Mouse (Mus musculus) CD8-positive naive resting alpha-beta T cell, adult 2 months (primary cell): ENCODE data around the gene Tnfrsf1a.

ENCODE experiments used
- DNase-seq, 2 experiments: peaks; one replicate each; pipeline ENCODE4 v3.0.0; 2022; ENCODE audit warnings: low read depth in 2 of 2, low spot score in 2 of 2

The Tnfrsf1a gene

DNA sequence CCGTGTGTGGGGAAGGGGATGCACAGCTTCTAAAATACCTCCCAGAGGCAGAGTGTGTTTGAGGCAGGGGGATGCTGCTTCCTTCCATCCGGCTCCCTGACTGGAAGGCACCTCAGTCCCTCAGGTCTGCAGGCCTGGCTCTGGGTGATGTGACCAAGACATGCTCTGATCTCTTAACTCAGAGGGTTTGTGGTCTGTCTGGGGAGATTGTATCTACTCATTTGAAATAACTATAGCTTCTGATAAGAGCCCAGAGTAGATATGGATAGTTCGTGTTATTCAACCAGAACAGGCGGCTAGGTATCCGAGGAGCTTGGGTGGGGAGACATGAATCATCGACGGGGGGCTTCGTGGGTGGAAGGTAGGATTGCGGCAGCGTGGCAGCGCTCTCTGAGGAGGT, 4.1 kb downstream of the Tnfrsf1a start:
- peak in 1 of 2 experiments; percentile 23 for DNase-seq

DNA sequence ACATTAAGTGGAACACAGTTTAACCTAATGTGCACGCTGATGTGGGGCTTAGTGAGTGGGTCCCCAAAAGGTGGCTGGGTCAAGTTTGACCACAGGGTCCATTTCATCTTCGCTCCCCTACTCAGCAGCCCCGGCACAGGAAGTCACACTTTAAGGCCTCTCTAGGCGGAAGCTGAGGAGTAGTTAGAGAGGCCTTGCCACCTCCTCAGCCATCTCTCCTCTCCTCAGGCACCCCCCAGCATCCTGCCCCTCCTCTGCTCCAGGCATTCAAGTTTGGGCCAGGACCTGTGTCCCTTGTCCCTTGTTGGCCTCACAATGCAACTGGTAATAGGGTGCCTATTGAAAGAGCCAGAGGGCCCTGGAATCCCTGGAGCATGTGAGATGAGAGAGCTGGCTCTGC, 4.5 kb downstream of the Tnfrsf1a start:
- DNase-seq = peak; percentile 23 to 49

DNA sequence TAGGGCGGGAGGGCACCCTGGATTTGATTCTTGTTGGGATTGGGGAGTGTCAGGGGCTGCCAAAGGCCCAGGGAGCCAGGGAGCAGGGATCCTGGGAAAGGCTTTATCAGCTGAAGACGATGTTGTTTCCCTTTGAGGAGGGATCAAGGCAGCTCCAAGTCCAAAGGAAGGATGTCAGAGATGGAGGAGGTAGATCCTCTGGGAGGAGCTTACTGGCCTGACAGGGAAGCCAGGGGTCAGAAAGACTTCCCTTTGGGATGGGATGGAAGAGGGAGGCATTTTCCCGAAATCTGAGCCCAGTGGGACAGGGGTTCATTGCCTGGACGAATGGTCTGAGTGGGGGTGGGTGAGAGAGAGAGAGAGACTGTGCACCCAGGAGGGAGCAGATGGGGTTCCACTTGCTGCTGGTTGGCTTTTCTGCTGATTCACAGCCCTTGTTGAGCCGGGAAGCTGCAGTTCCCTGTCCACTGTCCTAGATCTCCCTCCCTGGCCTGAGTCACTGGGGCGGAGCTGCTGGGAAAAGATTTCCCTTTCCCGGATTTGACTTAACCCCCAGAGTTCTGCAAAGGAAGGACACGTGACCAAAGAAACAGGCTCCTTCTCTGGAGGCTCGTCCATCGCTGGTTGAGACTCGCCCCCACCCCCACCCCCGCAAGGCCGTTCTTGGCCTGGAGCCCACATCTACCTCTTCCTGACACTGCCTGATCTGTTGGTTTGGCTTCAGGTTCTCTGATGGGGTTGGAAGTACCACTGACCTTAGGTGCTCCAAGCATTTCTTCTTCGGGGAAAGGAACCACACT, 5.4 kb downstream of the Tnfrsf1a start:
- DNase-seq = no peak

DNA sequence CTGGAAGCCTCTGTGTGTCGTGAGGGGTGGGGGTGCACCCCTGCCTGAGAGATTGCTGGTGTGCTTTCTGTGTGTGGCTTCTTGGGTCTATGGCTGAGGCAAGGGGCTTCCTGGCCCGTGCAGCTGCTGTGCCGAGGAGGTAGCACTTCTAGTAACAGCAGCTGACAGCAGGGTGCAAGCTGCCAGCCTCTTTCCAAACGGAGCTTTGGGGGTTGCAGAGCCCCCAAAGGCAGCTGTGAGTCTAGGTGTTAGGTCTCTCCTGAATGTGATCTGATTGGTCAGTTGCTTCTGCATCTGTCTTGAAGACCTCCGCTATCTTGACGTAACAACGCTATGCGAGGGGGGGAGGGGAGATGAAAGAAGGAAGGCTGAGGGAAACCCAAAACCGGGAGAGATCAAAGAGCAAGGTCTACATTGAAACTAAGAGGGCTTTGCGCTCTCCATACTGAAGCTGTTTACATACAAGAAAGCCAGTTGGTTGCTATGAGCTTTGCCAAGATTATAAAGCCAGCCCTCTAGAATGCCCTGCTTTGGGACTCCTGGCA, 6.1 kb downstream of the Tnfrsf1a start:
- DNase-seq = peak; percentile 36 to 44

DNA sequence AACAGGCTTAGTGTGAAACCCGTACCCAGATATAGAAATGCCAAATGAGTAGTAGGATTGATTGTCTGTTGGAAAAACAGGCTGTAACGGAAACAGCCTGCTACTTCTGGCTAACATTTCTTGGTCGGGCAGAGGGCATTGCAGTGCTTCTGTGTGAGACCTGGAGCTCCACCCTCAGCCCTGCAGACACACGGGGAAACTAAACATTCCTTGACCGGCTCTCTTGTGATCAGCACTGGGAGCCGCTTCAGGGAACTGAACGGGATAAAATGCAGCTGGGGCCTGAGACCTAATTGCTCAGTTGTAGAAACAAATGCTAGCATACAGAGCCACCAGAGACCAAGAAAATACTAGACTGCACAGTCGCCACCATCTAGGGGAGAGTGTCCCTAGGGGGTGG, 7.1 kb downstream of the Tnfrsf1a start:
- no peak for DNase-seq

DNA sequence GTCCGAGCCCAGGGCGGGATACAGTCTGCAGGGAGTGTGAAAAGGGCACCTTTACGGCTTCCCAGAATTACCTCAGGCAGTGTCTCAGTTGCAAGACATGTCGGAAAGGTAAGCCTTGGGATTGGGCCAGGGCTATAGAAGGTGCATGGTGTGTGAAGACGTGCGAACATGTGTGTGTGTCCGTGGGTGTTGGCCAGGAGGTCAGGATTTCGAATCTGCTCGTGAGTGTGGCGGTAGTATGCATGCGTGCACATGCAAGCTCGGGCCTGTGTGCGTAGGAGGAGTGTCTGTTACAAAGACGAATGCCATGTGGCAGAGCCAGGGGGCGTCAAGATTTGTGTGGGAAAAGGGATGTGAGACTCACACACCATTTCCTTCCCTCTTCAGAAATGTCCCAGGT, 8.2 kb downstream of the Tnfrsf1a start:
- DNase-seq = no peak

DNA sequence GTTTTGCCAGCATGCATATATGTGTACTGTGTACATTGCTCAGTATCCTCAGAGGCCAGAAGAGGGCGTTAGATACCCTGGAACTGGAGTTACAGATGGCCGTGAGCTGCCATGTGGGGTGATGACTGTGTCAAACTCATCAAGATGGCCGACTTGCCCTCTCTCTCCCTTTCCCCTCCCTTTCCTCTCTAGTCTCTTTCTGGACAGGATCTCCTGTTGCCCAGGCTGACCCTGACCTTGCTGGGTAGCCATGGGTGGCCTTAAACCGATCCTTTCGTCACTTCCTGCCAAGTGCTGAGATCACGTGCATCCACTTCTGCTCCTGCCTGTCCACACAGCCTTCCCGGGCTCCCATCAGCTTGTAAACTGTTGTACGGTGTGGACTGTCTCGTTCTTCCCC, 10.8 kb downstream of the Tnfrsf1a start:
- DNase-seq = no peak

DNA sequence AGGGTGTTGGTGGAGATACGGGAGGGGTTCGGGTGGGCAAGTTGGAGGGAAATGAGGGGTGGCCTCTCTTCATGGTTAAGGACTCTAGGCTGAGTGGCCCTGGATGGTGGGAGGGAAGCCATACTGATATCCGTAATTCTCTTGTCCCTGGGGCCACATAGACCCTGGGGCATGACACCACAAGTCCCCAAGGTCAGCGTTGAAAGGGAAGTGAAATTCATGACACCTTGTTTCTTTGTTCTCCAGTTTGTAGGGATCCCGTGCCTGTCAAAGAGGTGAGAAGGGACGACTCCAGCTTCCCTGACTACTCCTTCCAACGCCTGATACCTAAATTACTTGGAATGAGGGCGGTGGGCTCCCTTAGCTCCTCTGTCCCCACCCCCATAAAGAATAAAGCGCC, 11.7 kb downstream of the Tnfrsf1a start:
- no peak for DNase-seq

DNA sequence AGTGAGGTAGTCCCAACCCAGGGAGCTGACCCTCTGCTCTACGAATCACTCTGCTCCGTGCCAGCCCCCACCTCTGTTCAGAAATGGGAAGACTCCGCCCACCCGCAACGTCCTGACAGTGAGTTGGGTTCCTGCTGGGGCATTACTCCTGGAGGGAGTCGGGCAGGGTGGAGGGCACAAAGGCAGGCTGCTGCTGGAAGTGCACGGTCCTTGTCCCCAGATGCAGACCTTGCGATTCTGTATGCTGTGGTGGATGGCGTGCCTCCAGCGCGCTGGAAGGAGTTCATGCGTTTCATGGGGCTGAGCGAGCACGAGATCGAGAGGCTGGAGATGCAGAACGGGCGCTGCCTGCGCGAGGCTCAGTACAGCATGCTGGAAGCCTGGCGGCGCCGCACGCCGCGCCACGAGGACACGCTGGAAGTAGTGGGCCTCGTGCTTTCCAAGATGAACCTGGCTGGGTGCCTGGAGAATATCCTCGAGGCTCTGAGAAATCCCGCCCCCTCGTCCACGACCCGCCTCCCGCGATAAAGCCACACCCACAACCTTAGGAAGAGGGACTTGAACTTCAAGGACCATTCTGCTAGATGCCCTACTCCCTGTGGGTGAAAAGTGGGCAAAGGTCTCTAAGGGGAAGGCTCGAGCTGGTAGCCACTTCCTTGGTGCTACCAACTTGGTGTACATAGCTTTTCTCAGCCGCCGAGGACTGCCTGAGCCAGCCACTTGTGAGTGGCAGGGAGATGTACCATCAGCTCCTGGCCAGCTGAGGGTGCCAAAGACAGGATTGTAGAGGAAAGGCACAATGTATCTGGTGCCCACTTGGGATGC, 12.5 kb downstream of the Tnfrsf1a start:
- no peak for DNase-seq

DNA sequence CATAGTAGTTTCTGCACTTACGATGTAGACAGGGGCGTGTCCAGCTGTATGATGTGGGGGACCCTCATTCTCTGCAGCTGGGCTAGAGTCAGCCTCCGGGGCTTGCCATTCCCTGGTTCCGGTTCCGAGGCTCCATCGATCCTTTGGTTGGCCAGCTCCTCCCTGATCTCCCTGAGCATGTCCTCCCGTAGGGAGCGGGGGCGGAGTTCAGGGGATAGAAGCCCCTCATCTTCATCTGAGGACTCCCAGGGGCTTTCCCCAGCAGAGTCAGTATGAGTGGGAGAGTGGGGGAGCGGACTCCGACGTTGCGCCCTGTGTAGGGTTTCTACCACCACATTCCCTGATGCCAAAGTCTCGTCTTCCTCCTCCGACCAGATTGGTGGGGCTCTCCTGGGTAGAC, 13.9 kb downstream of the Tnfrsf1a start:
- no peak for DNase-seq

DNA sequence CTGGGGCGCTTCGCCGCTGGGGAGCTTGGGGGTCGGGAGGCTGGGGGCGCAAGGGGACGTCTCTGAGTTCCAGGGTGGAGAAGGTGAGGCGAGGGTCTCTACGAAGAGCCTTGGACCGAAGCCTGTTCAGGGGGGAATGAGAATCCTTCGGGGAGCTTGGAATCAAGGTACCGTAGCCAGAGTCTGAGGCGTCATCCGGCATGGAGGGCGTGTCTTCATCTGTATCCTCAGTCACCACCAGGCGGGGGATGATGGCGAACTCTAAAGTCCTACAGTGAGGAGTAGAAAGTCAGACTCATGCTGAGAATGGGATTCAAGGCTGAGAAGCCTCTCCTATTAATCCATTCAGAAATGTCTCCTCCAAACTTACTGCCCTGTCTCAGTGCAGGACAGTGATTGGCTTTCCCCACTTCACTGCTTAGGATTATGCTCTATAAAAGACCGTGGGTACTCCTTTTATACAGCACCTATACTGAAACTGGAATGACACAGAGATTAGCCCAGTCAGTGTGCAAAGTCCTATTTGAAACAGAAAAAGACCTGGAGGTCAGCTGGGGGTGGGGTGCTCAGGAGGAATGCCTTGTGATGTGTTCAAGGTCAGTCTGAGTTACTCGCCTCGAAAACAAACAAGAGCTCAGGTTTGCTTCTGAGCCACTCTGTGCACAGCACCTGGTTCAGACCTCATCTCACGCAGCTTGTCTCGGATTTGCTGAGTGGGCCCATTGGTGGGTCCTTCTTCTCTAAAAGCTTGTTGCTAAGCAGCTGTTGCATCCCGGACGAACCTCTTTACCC, 14.5 kb downstream of the Tnfrsf1a start:
- DNase-seq = no peak

DNA sequence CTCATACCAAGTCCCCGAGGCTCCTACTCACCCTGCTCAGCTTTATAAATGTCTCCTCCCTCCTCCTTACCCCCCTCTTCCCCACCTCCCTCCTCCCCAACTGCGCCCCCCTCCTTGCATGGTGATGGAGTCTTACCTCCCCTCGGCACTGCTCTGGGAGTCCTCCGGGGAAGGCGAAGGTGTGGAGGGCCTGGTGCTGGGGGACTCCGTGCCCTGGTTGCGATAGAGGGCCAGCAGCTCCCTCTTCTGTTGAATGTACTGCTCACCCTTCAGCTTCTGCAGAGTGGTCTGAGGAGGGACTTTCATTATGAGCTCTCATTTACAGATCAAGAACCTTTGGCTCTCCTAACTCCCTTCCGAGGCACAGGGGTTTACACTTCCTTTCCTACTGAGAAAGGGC, 15.3 kb downstream of the Tnfrsf1a start:
- DNase-seq = no peak

DNA sequence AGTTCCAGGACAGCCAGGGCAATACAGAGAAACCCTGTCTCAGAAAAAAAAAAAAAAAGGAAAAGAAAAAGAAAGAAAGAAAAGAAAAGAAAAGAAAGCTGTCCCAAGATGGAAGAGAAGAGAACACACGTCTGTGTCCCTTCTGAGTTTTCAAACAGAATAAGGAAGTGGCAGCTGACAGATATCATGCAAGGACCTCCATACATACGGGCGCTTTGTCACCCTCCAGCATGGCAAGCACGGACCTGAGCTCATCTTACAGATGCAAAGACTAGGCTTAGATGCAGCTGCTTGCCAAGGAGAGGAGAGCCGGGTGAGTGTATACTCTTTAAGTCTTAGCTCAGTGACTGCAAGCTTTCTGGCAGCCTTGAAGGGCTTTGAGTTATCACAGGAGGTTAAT, 16.4 kb downstream of the Tnfrsf1a start:
- no peak for DNase-seq

DNA sequence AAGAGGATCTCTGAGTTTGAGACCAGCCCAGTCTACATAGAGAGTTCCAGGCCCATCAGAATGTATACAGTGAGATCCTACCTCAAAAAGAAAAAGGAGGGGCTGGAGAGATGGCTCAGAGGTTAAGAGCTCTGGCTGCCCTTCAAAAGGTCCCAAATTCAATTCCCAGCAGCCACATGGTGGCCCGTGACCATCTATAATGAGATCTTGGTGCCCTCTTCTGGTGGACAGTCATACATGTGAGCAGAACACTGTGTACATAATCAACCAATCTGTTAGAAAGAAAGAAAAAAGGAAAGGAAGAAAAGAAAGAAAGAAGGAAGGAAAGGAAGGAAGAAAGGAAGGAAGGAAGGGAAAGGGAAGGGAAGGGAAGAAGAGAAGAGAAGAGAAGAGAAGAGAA, 17.0 kb downstream of the Tnfrsf1a start:
- no peak for DNase-seq

DNA sequence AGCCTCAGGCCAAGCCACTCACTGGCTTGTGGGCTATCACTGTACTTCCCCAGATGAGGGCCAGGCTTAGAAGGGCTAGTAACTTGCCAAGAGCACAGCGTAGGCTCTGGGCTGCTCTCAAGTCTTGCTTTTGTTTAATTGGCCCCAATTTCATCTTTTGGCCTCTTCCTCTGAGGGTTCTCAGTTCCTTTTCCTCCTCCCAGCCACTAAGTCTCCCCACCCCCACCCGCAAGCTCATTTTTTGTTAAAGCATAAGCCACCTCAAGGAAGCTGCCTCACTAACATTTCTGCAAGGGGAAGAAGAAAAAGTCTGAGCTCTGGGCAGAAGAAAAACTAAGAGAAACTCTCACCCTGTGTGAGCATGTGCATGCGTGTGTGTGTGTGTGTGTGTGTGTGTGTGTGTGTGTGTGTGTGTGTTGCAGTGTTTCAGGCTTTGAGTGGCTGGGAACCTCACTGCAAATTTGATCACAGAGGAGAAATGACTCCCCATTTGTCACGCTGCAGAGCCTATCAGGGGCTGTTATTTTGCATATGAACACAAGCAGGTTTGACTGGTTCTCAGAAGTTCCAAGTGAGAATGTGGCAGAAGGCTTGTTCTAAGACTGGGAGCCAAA, 18.7 kb downstream of the Tnfrsf1a start:
- no peak for DNase-seq

DNA sequence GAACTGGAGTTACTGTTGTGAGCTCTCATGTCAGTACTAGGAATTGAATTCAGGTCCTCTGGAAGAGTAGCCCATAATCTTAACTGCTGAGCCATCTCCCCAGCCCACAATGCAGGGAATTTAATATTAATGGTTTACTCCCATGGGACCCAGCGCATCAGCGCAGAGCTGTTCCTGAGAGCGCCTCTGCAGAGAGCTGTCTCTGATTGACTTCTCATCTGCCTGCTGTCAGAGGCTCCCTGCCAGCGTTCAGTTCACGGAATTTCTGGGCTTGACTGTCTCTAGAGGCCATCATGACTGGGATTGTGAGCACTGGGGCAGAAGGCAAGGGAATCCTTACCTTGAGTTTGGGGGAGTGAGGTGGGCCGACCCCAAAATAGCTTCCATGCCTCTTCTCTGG, 27.9 kb downstream of the Tnfrsf1a start:
- DNase-seq = no peak

DNA sequence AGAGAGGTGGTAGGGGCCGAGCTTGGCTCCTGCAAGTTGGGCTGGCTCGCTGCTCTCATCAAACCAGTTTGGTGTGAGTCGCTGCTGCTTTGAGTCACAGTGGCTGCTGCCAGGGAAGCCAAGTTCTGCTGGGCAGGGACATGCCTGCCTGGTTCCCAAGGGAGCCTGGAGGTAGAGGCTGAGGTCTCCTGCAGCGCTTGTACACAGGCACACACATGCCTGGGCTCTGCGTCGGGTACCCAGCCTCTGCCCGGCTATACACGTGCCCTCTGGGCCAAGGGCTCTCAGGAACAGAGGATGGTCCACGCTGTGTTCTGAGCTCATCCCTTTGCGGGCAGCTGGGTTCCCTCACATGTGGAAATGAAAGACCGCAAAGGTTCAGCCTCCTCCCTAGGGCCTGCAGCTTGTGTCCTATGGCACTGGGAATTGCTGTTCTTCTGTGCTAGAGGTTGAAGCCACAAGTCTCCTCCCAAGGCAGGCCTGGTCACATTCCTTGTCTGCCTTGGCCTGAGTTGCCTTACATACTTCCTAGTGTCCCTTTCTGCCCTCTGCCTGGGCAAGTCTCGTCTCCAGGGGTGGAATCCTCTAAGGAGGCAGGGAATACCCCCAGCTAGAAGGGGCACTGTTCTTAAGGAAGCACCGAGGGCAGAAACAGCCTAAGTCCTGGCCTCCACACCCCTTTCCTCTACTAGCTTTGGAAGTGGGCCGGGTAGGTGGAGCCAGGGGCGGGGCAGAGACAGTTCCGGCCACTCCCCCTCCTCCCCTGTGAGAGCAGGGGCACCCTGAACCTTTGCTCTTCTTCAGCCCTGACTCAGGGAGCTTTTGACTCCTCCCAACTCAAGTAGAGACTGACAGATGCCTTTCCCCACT, 28.7 kb downstream of the Tnfrsf1a start:
- peak in 1 of 2 experiments; percentile 51 for DNase-seq

DNA sequence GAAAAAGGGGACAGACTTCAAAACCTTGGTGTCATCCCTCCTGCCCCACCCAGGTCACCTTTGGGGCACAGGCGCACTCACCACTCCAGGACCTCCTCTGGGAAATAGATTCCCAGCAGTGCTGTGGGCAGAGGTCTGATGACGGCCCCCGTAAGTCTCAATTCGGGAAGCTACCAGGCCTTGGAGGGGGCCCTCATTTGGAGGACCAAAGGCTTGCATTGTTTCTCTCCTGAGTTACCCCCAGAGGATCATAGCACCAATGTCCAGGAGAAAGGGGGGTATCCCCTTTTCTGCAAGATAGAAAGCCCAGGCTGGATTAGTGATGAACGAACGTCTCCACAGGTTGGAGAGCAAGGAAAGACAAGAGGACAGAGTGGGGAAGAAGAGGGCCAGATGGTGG, 29.5 kb downstream of the Tnfrsf1a start:
- no peak for DNase-seq

DNA sequence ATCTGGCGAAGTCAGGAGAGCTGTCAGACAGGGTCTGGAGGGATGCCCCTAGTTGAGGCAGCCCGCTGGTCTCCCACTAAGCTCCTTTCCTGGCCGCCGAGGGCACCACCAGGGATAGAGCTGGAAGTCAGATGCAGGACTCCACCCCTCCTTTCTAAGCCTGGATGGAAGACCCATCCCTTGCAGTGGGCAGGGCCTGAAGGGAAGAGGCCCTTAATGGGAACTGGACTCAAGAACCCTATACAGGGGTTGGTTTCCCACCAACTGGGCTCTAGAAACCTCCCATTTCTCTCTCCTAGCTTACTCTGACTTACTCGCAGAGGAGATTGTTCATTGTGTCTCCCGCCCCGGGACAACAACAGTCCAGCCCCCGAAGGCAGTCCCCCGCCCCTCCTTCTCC, 30.6 kb downstream of the Tnfrsf1a start:
- DNase-seq = no peak
